Mouse (Mus musculus) embryo, embryonic 10 days (tissue): ENCODE measurements around the gene Bdh1.
"Not testable (repeated sequence)": the region's sequence is repeated elsewhere in the genome, so short reads cannot be mapped to it uniquely, and the experiment has no call there.

Experiments used
- DNase-seq: peaks from one replicate; pipeline ENCODE4 v3.0.0-alpha.2; 2015; ENCODE audit warnings: low spot score

Bdh1 gene

DNA sequence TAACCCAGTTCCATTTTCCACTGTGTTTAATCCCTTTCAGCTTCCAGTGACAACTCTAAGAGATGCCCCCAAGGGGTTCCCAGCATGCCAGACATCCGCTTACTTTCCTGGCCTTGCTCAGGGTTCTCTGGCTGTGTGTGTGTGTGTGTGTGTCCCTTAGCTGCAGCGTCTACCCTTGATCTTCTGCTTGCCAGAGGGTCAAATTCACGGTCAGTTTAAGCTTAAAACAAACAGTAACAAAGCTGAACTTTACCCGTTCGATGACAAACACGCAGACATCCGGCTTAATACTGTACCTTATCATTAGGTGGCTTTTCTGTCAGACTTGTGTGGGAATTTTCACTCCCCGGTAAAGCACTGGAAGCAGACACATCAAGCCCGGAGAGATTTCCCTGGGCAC, at the start of gene Bdh1:
TSS of gene Bdh1 (plus strand) at position 281 of the 400 bp plus-strand sequence.
- no peak for DNase-seq

DNA sequence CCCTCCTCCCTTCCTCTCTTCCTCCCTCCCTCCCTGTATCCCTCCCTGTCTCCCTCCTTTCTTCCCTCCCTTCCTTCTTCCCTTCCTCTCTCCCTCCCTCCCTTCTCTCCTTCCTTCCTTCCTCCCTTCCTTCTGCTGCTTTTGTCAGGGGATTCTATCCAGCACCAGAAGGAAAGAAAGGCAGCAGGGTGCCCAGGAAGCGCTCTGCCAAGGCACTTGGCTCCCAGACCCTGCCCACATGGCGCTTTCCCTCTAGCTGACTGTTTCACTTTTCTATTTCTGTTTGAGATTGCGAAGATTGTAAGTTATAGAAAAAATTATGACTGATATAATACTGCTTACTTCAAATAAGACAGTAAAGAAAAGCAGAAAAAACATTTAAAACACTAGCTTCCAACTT, 49.8 kb upstream of the Bdh1 start:
- not testable (repeated sequence) for DNase-seq

- DNase-seq, result not testable (repeated sequence)
Observed at GRCm38 (mm10) chr16:31375877-31376582, 46.0 kb upstream of the Bdh1 start.

DNA sequence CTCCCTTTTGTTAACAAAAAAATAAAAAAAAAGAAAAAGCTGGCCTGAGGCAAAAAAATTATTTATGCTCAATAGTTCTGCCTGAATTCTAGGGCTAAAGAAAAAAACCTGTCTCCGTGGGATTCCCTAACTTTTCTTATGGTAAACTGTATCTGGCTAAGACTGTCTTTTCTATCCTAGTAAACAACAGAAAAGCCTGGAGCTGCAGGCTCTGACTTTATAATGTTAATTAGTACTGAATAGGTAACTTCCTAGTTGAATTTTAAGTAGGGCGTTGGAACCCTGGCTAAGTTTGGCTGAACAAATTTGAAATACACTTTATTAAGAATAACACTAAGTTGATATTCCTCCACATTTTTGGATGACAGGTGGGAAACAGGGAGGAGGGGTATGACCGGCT, 33.8 kb upstream of the Bdh1 start:
- not testable (repeated sequence) for DNase-seq

- DNase-seq, result no peak
Observed at GRCm38 (mm10) chr16:31399231-31399630, 22.8 kb upstream of the Bdh1 start.

DNA sequence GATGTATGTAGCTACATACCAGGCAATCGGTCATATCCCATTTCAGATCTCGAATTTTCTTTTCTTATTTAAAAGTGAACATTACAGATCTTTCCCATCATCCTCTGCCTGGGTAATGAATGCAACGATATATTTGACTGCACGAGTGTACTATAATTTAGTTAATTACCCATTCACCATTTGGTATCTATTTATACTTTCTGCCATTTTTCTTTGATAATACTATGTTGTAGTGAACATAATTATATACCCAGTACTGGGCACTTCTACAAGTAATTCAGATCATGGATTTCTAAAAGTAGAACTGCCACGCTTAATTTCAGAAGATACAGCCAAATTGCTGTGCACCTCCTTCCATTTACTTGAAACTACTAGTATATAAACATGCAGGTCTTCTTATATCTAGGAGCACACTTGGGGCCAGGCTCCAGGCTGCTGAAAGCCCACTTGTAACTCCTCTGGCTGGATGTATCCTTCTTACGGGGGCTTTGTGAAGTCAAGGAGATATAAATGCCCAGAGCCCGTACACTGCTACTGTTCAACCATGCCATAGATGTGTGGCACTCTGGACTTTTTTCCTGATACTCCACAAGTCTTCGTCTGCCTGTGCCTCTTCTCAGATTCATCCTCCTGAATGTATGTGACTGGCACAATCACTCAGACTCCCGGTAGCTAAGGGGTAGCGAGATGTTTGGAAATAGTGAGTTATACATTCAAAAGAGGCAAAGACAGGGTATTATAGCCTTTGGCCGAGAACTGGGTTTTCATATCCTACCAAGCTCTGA, 21.0 kb upstream of the Bdh1 start:
- DNase-seq, result no peak

DNA sequence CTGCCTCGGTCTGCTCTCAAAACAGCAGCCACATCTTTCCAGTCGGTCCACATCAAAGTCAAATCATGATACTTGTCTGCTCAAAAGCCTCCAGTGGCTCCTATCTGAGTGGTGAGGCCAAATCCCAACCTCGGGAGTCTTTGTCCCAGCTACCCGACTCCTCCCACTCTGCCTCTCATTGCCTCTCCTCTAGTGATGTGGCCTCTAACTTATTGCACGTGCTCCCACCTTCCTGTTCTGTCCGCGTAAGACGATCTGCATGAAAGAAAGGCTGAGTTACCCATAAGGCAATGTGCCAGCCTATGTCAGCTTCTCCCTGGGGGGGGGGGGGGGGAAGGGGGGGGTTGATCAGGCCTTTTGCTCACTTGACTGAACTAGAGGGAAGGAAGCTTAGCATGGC, 20.0 kb upstream of the Bdh1 start:
- DNase-seq, result peak; percentile 19

GRCm38 (mm10) chr16:31403971-31404370, 18.1 kb upstream of the Bdh1 start:
- no peak for DNase-seq

DNA sequence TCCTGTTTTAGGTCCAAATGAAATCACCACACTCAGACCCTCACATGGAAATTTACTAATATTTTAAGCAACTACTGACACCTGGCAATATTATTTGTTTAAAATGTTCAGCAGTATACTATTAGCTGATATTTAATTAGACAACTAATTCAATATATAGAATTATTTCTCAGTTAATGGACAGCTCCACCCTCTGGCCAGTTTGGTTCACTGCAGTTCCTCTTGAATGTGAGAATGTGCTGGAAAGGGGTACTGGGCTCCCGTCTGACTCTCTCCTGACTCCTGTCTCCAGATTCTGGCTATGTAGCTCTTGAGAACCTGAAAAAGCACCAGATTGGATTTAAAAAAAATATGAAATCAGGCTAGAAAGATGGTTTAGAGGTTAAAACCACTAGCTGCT, 17.0 kb upstream of the Bdh1 start:
- peak; percentile 3 for DNase-seq

DNA sequence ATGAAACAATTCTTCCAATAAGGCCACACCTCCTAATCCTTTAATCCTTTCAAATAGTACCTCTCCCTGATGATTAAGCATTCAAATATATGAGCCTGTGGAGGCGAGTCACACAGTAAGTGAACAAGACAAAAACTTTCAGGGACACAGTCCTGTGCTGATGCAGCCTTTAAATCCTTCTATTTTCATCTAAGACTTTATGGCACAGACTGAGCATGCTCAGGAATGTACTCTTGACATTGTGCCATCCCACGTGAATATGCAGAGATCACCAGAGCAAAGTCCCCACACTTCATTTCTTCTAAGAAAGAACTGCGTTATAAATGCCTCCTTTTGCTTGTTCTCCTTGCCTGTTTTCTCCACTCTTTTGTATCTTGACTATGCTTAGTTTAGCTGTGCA, 14.2 kb upstream of the Bdh1 start:
- DNase-seq, result no peak

DNA sequence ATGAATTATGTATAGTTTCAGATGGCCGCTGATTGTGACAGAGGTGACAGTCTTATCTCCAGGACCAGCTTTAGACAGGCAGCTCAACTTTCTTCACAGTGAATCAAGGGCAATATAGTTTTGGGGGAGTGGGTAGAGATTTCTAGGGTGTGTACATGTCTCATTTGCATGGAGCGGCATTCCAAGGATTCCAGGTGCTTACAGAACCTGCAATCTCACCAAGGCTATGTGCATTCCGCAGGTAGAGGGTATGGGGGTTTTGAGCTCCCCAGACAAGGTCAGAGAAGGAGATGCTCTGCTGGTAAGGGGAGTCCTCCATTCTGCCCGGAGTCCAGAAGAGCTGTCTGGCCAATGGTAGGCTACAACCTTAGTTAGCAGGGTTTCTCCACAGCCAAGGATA, 11.1 kb upstream of the Bdh1 start:
- peak; percentile 3 for DNase-seq

GRCm38 (mm10) chr16:31412321-31412720, 9.8 kb upstream of the Bdh1 start:
- DNase-seq, result peak; percentile 3

GRCm38 (mm10) chr16:31413777-31414176, 8.3 kb upstream of the Bdh1 start:
- DNase-seq, result no peak

DNA sequence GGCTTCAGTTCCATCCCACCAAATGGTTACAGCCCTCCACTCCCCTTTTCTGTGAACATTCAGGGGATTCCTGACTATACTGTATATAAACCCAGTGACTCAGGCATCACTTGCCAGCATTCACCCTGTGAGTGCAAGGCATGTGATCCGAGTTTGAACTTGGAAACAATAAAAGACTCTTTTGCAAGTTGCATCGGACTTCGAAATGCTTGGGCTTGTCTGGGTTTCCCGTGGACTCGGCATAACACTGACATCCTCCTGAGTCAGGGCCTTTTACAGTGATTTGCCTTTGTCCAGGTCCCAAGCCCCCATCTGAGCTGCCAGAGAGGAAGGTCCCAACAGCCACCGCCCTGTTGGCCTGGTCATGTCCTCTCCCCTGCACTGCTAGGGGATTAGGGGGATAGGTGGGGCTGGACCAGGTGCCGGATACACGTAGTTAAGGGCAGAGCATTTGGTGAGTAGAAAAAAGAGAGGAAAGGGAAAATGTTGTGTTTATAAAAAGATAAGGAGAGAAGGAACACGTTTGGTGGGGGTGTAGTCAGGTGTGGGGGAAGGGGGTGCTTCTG, 6.1 kb upstream of the Bdh1 start:
- no peak for DNase-seq

DNA sequence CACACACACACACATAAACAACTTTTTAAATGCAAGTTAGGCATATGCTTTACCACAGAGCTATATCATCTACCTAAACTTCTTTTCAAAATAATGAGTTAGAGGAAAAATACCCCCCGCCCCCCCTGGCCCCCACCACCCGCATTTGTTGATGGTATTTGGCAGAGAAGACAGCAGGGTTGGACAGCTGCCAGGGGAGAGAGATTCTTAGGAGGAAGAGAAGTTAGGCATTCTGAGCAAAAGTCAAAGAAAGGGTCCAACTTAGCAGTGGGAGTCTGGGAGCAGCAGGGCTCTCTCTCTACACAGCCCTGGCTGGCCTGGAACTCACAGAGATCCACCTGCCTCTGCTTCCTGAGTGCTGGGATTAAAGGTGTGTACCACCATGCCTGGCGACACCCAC, 3.4 kb upstream of the Bdh1 start:
- no peak for DNase-seq

GRCm38 (mm10) chr16:31419457-31419856, 2.6 kb upstream of the Bdh1 start:
- no peak for DNase-seq

- no peak for DNase-seq
Observed at GRCm38 (mm10) chr16:31422722-31423121, 642 bp downstream of the Bdh1 start.

DNA sequence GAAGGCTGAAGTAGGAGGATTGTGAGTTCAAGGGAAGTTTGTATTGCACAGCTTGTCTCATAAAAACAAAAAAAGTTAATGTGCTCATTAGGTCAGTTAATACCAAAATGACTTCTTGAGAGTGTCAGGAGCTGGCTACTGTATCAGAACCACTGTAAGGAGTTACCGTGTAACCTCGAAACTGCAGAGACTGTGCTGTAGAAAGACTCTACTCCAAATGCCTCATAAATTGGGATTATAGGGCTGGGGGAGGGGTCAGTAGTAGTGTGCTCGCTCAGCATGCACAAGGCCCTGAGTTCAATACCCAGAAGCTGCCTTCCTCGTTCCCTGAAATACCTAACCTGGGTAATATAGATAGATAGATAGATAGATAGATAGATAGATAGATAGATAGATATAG, 1.3 kb downstream of the Bdh1 start:
- no peak for DNase-seq

GRCm38 (mm10) chr16:31424416-31425187, 2.5 kb downstream of the Bdh1 start:
- no peak for DNase-seq

DNA sequence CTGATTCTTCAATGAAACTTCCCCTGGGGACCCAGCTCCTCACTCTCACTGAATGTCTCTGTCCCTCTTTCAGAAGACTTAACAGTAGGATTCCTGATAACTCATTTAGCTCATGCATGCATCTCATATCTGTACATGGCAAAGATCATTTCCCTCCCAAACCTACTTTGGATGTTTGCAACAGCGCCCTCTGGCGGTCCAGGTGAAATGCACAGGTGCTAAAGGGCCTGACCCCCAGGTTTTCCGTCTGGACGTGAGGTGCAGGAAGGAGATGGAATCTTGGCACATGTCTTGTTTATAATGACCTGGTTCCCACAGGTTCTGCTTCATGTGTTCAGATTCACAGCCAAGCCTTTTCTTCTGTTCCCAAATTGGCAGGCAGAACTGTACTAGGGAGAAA, 3.4 kb downstream of the Bdh1 start:
- DNase-seq, result peak; percentile 78

GRCm38 (mm10) chr16:31426496-31427126, 4.5 kb downstream of the Bdh1 start:
- DNase-seq, result no peak

GRCm38 (mm10) chr16:31428335-31428674, 6.2 kb downstream of the Bdh1 start:
- DNase-seq, result no peak
